Mouse (Mus musculus): Measurements from ENCODE around the gene Olfr1564. TPM values are rescaled to one million over a fixed set of nuclear protein-coding genes. Genes with fewer than 3 reads are reported as not detected.
"Not testable (repeated sequence)": the region's sequence is repeated elsewhere in the genome, so short reads cannot be mapped to it uniquely, and the experiment has no call there.

Olfr1564 gene
- not detected in 2 replicates for total RNA-seq (2017)

GRCm38 (mm10) chr17:33221590-33221989 is at the start of gene Olfr1564:
Gene Olfr1564 (minus strand): TSS chr17:33221690.
- ATAC-seq (replicated peaks in 1 of 2; ENCODE audit: insufficient read depth in 1 of 2, low FRiP score in 2 of 2, low TSS enrichment in 1 of 2, low read depth in 1 of 2, poor library complexity in 2 of 2, severe bottlenecking in 2 of 2) = no peak

- ATAC-seq (replicated peaks in 1 of 2; ENCODE audit: insufficient read depth in 1 of 2, low FRiP score in 2 of 2, low TSS enrichment in 1 of 2, low read depth in 1 of 2, poor library complexity in 2 of 2, severe bottlenecking in 2 of 2) = no peak
These were observed 47.4 kb upstream of the Olfr1564 start for GRCm38 (mm10) chr17:33268907-33269306.

GRCm38 (mm10) chr17:33264376-33264775 is 42.9 kb upstream of the Olfr1564 start, which contains the start of gene Olfr63:
Gene Olfr63 (plus strand): TSS chr17:33264676.
- ATAC-seq (replicated peaks in 1 of 2; ENCODE audit: insufficient read depth in 1 of 2, low FRiP score in 2 of 2, low TSS enrichment in 1 of 2, low read depth in 1 of 2, poor library complexity in 2 of 2, severe bottlenecking in 2 of 2) = no peak

- ATAC-seq (replicated peaks in 1 of 2; ENCODE audit: insufficient read depth in 1 of 2, low FRiP score in 2 of 2, low TSS enrichment in 1 of 2, low read depth in 1 of 2, poor library complexity in 2 of 2, severe bottlenecking in 2 of 2) = 0 out of 4 replicates have a peak, but pooled peaks of 1 of the 2 experiments have one; percentile 5
These were observed 33.8 kb upstream of the Olfr1564 start for GRCm38 (mm10) chr17:33255319-33255657.

GRCm38 (mm10) chr17:33254530-33255318 is 33.2 kb upstream of the Olfr1564 start, which contains the start of gene Zfp955a:
Gene Zfp955a (minus strand): TSS chr17:33255145.
- ATAC-seq (replicated peaks in 1 of 2; ENCODE audit: insufficient read depth in 1 of 2, low FRiP score in 2 of 2, low TSS enrichment in 1 of 2, low read depth in 1 of 2, poor library complexity in 2 of 2, severe bottlenecking in 2 of 2) = peak; percentile 97 to 100

- ATAC-seq (replicated peaks in 1 of 2; ENCODE audit: insufficient read depth in 1 of 2, low FRiP score in 2 of 2, low TSS enrichment in 1 of 2, low read depth in 1 of 2, poor library complexity in 2 of 2, severe bottlenecking in 2 of 2) = not testable (repeated sequence)
These were observed 15.2 kb upstream of the Olfr1564 start for GRCm38 (mm10) chr17:33236646-33237045.

- ATAC-seq (replicated peaks in 1 of 2; ENCODE audit: insufficient read depth in 1 of 2, low FRiP score in 2 of 2, low TSS enrichment in 1 of 2, low read depth in 1 of 2, poor library complexity in 2 of 2, severe bottlenecking in 2 of 2) = not testable (repeated sequence)
These were observed 30.5 kb downstream of the Olfr1564 start, which contains the start of gene Olfr239 for GRCm38 (mm10) chr17:33191002-33191401. Gene Olfr239 (plus strand): TSS chr17:33191302.

GRCm38 (mm10) chr17:33168147-33168546 is 53.3 kb downstream of the Olfr1564 start, which contains the start of gene Olfr55:
Gene Olfr55 (plus strand): TSS chr17:33168447.
- ATAC-seq (replicated peaks in 1 of 2; ENCODE audit: insufficient read depth in 1 of 2, low FRiP score in 2 of 2, low TSS enrichment in 1 of 2, low read depth in 1 of 2, poor library complexity in 2 of 2, severe bottlenecking in 2 of 2) = not testable (repeated sequence)

Other genes with a start within 250 kb of the Olfr1564 start
- gene Zfp952, start 228.6 kb downstream of the Olfr1564 start, total RNA-seq (2017) = 15.4 and 16.6 TPM in 2 replicates
- gene Zfp763, start 188.3 kb downstream of the Olfr1564 start, total RNA-seq (2017) = 12.8 and 17.8 TPM in 2 replicates
- not detected in 2 replicates for gene 4921501E09Rik, start 153.6 kb downstream of the Olfr1564 start, total RNA-seq (2017)
- 6.4 and 6.9 TPM in 2 replicates for gene Zfp563, start 132.4 kb downstream of the Olfr1564 start, total RNA-seq (2017)
- gene Morc2b, start 82.0 kb downstream of the Olfr1564 start, total RNA-seq (2017) = not detected in 2 replicates
- not detected in 2 replicates for gene Olfr55, start 53.2 kb downstream of the Olfr1564 start, total RNA-seq (2017)
- not detected in 2 replicates for gene Olfr239, start 30.4 kb downstream of the Olfr1564 start, total RNA-seq (2017)
- 22.8 and 27.3 TPM in 2 replicates for gene Zfp955a, start 33.5 kb upstream of the Olfr1564 start, total RNA-seq (2017)
- not detected in 2 replicates for gene Olfr63, start 43.0 kb upstream of the Olfr1564 start, total RNA-seq (2017)
- gene Zfp955b, start 67.9 kb upstream of the Olfr1564 start, total RNA-seq (2017) = 10.7 and 38.6 TPM in 2 replicates
- 25.0 and 33.6 TPM in 2 replicates for gene Zfp81, start 137.2 kb upstream of the Olfr1564 start, total RNA-seq (2017)
- gene Zfp101, start 173.0 kb upstream of the Olfr1564 start, total RNA-seq (2017) = 15.0 and 63.8 TPM in 2 replicates
- not detected in 2 replicates for gene Actl9, start 211.2 kb upstream of the Olfr1564 start, total RNA-seq (2017)